Mouse (Mus musculus): ENCODE measurements around the gene Rgp1.
"Not testable (repeated sequence)": the region's sequence is repeated elsewhere in the genome, so short reads cannot be mapped to it uniquely, and the experiment has no call there.

Gene Rgp1
- long read RNA-seq, experiment 1, partial matches to known transcripts = 0 of 3 reads
- long read RNA-seq, experiment 1, other reads (novel, unspliced or antisense) = 3 of 3 reads
- long read RNA-seq, experiment 2, partial matches to known transcripts = 1 of 3 reads
- long read RNA-seq, experiment 2, other reads (novel, unspliced or antisense) = 2 of 3 reads

DNA sequence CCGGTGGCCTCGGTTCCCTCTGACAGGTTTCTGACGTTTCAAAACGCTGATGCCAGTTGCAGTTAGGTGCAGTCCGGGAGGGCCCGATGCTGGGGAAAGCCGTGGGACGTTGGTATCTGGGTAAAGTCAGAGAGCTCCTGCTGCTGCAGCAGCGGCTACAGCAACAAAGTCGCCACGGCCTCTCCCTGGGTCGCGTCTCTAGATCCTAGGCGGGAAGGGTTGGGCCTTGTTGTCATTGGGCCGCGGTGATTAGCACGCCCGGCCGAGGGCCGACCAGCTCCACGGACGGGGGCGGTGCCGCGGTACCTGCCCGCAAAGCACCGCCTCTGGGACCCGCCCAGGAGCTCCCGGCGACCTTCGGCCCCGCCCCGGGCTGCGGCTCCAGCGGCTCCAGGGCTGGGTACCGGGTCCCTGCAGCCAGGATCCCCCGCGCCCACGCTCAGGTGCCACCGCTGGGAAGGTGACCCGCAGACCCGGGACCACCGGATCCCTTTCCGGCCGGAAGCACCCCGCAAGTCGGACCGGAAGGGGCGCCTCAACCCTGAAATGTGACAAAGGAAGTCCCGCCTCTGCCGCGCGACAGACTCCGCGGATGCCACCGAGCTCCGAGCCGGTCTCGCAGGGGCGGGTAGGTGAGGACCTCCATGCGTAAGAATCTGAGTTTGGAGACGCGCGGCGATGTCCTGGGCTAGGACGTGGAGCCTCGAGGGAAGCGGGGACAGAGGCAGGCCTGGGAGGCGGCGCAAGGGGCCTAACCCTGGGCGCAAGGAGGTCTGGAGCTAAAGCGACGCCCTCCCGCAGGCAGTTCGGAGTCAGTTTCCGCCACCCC lies at the start of gene Rgp1, which contains the start of gene Gba2:
Gene Rgp1, plus strand, starts transcription at position 340 of the 829 bp plus-strand sequence.
Gene Gba2, minus strand, starts transcription at position 498 of the 829 bp plus-strand sequence.
- intact Hi-C loops (cut with DNase I) = loop anchor here (5.0 kb wide), 1 partner anchor 46 kb away; no protein-coding TSS in a partner anchor

DNA sequence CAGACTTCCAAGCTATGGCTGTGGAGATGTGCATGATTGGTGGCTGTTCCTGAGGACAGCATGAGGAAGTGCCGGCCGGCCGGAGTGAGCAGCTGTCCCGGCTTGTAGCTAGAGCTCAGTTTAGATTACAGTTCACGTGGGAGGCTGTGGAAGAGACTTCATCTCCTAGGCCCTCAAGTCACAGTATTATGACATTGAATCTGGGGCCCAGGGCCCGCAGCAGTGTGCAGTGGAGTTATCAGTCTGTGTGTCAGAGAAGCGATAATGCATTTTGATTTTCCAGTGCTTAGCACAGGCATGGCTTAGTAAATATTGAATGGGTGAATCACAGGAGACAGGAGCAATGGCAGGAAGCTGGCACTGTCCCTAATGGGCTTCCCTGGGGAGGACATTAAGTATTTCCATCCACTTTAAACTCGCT lies 48.4 kb upstream of the Rgp1 start:
- intact Hi-C loops (cut with DNase I) = loop anchor here (5.0 kb wide), 1 partner anchor 47 kb away; the partner anchor contains the start of genes Gba2 and Rgp1

GRCm38 (mm10) chr4:43530581-43530980 lies 47.9 kb upstream of the Rgp1 start:
- intact Hi-C loops (cut with DNase I) = loop anchor here (5.0 kb wide), 1 partner anchor 47 kb away; the partner anchor contains the start of genes Gba2 and Rgp1

DNA sequence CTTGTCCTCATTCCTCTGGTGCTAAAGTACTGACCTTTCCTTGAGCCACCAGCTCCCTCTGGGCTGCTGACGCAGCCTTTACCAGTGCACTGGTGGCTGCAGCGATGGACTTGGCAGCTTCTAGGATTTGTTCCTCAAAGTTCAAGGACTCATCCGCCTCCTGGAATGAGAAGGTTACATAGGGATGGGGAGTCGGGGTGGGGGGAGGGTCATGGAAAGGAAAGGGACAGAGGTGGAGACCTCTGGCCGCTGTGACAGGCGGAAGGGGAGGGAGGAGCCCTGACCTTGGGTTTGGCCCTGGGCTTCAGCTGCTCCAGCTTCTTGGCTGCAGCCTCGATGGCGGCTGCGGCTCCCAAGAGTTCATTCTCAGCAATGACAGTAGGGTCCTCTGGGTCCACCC lies 45.2 kb upstream of the Rgp1 start:
- intact Hi-C loops (cut with DNase I) = loop anchor here (5.0 kb wide), 1 partner anchor 44 kb away; the partner anchor contains the start of genes Gba2 and Rgp1

DNA sequence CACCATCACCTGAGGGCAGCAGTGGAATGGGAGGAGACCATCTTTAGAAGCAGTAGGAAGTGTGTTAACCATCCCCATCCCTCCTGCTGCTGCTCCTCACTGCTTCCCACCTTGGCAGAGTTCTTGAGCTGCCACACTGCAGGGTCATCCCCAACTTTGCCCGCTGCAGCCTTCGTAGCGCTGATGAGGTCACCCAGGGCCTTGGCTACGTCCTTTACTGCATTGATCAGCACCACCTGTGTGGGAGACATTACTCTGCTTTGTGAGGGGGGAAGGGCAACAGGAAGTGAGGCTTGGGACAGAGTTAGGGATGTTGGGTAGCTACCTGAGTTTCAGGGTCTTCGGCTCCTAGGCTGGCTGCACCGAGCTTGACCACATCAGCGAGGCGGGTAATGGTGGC lies 42.9 kb upstream of the Rgp1 start:
- intact Hi-C loops (cut with DNase I) = no loop called here

DNA sequence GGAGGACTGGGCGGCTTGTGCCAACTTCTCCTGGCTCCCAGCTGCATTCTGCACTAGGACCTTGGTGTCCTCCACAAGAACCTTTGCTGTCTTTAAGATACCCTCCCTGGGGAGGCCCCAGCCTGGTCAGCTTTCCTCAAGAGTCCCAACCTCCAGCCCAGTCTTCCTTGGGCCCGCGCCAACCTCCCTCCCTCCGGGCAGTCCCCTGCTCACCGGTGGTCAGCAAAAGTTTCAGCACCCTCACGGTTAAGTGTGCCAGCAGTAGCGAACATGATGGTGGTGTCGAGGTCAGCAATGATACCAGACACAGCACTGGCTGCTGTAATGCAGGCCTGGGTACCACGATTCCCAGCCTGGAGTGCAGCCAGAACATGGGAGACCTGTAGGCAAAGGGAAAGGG lies 42.5 kb upstream of the Rgp1 start:
- intact Hi-C loops (cut with DNase I) = no loop called here

DNA sequence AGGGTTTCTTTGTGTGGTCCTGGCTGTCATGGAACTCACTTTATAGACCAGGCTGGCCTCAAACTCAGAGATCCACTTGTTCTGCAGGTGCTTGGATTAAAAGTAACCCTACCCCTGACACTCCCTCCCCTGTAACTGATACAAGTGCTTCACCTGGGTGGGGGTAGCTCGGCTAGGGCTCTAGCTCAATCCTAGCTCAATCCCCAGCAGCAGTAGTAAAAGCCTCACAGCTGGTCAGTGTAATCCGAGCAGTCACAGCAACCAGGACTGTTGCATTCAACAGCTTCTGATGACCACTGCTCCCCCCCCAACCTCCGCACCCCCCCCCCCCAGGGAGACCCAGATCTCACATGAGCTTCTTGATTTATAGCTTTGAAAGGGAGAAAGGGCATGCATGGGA lies 36.5 kb upstream of the Rgp1 start:
- intact Hi-C loops (cut with DNase I) = no loop called here

DNA sequence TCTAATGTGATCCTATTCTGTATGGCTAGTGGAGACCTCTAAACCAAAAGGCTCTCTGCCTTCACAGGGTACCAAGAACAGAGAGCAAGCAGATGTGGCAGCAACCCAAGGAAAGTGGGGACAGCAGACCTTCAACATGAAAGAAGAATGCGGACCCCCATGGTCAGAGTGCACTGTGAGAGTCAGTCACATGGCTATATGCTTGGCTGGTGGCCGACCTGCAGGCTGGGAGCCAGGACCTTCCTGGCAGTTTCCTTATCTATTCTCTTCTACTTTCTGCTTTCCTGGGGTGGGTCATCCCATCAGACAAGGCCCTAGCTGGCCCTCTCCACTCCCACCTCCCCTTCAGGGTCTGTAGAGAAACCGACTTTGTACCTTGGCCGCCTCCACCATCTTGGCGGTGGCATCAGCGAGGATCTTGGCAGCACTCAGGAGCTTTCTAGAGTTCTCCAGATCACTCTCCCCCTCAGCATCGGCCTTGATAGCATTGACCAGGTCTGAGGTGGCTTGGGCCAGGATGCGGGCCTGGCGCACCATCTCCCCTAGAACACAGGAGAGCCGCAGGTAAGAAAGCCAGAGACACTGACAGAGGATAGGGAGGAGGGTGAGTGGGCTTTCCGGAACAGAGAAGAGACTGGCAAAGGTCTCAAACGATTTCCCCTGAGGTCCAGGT lies 32.0 kb upstream of the Rgp1 start:
- intact Hi-C loops (cut with DNase I) = no loop called here

- intact Hi-C loops (cut with DNase I) = no loop called here
Observed at GRCm38 (mm10) chr4:43547160-43547559, 31.4 kb upstream of the Rgp1 start.

DNA sequence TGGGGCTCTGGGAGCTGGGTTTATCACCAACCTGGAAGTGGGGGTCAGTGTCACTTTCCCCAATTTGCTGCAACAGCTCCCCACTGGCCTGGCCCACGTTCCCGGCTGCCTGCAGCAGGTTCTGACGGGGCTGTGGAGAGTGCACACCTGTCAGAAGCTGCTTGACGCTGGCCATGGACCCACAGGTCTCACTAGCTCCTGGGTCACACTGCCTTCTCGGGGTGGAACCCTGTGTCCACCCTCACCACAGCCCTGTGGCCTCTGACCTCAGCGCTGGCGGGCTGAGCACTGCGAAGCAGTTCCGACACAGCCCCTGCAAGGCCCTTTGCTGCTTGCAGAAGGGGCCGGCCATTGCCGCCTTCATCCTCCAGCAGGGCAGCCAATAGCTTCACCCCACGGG lies 29.5 kb upstream of the Rgp1 start:
- intact Hi-C loops (cut with DNase I) = no loop called here

DNA sequence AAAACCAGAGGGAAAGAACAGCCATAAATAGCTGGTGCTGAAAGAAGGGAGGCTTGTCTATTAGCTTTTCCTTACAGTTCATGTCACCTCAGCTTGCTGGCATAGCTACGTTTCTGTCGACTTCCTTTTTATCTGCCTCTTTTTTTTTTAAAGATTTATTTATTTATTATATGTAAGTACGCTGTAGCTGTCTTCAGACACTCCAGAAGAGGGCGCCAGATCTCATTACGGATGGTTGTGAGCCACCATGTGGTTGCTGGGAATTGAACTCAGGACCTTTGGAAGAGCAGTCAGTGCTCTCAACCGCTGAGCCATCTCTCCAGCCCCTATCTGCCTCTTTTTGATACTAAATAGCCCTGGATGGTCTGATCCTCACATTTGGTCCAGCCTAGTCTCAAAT lies 26.7 kb upstream of the Rgp1 start:
- intact Hi-C loops (cut with DNase I) = not testable (repeated sequence)

- intact Hi-C loops (cut with DNase I) = no loop called here
Observed at GRCm38 (mm10) chr4:43552437-43552836, 26.1 kb upstream of the Rgp1 start.

- intact Hi-C loops (cut with DNase I) = no loop called here
Observed at GRCm38 (mm10) chr4:43553891-43554290, 24.6 kb upstream of the Rgp1 start.

- intact Hi-C loops (cut with DNase I) = no loop called here
Observed at GRCm38 (mm10) chr4:43555926-43556325, 22.6 kb upstream of the Rgp1 start.

DNA sequence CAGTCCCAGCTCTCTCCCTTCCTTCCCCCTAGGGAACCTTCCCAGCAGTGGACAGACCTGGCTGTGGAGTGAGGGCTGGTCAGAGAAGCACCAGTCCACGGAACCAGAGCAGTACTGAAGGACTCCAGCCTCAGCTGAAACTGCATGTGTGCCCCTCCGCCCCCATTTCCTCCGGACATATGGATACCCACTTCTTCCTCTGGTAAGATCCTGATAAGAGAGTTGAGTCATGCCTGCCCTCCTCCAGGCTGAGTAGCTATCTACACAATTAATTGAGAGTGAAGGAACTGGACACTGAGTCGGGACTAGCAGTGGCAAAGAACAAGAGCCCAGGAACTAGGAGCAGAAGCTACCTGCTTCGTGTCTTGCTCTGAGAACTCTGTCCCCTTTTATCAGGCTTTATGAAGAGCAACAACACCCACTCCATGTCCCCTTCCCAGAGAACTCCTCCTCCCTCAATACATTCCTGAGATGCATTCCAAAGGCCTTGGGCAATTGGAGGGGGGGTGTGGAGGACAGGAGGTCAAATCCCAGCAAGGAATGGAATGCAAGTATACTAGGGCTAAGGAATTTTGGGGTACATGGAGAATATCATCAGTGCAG lies 20.4 kb upstream of the Rgp1 start:
- intact Hi-C loops (cut with DNase I) = no loop called here

DNA sequence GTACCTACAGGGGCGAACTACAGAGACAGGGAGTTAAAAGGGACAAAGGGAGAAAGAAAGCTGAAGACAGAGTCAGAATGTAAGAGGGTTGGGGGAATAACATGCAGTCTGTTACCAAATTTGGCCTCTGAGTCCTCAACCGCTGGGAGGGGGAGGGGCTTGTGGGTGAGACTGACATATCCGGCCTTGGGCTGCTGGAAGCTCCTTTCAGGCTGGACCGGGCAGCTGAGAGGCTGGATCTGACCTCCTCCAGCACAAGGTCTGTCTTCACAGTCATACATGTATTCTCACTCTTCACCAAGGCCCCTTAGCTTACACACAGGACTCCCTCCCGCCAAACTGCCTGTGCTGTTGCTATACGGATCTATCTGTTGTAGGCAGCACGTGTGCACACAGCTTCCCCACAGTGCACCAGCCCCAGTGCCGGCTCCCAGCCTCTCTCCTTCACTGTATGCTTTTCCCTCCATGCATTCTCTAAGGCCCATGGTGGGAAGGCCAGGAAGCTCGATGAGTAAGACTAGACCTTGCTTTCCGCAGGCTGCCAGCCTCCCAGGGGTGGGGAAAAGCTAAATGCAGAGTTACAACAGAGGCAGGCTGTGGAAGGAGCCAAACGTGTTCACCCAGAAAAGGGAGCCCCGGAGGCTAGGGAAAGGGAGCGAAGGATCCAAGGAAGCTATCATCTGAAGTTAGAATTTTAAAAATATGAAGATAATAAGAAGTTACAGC lies 19.7 kb upstream of the Rgp1 start:
- intact Hi-C loops (cut with DNase I) = no loop called here

DNA sequence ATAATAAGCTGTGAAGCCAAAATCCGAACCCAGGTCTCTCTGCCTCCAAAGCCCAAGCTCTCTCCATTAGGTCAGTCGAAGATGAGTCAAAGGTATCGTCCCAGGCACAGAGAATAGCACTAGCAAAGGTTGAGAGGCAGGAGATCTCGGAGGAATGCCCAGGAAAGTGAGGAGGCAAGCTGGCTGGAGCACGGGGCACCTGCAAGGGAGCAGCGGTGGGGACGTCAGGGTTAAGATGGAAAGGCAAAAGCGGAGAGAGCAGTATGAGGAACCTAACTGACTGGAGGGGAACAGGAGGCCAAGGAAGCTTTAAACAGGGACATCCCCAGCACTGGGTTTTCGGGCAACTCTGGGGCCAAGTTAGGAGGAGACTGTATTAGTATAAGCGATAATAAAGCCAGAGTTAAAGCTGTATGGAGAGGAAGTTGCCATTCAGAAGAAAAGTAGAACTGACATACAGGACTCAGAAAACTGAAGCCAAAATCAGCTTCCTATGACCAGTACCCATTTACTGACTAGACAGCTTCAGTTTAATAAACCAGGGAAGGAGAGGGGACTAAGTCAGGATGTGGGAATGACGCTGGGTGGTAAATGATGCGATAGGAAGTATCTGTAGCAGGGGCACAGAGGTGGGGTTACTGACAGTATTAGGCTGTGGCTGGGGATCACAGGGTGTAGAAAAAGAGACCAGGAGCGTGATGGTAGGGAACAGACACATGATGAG lies 18.8 kb upstream of the Rgp1 start:
- intact Hi-C loops (cut with DNase I) = no loop called here

DNA sequence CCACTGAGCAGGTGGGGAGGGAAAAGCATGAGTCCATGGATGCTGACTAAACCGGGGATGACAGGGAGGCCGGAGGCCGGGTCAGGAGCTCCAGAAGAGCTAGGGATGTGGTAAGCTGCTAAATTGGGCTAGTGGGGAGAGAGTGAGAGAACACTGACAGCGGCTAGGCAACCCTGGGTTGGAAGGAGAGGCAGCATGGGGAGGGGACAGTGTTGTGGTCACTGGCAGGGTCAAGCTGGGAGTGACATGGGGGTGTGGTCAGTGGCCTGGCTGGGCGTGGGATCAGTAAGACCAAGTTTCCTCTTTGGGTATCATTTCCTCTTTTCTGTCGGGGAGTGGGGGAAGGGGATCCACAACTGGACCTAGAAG lies 18.3 kb upstream of the Rgp1 start:
- intact Hi-C loops (cut with DNase I) = no loop called here

DNA sequence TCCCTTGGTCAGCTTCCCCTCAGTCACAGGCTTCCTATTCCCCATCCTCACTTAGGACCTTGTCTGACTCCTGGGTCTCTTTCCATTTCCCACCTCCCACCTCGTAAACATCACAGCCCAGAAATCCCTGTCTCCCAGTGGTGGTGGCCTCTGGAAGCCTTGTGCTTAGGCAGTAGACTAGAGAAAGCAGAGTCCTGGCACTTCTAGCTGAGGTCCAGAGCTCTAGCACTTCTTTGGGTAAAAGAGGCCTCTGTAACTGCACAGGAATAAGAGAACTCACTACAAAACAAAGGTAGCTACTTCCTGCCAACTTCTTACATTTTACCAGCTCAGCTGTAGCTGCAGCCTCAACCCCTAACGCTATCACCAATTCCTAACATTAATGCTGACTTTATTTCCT lies 17.5 kb upstream of the Rgp1 start:
- intact Hi-C loops (cut with DNase I) = no loop called here

GRCm38 (mm10) chr4:43561436-43561996 lies 17.0 kb upstream of the Rgp1 start:
- intact Hi-C loops (cut with DNase I) = no loop called here
